Mouse (Mus musculus): ENCODE results near the gene Zfp784.
"Not testable (repeated sequence)": the region's sequence is repeated elsewhere in the genome, so short reads cannot be mapped to it uniquely, and the experiment has no call there.

Zfp784 gene

DNA sequence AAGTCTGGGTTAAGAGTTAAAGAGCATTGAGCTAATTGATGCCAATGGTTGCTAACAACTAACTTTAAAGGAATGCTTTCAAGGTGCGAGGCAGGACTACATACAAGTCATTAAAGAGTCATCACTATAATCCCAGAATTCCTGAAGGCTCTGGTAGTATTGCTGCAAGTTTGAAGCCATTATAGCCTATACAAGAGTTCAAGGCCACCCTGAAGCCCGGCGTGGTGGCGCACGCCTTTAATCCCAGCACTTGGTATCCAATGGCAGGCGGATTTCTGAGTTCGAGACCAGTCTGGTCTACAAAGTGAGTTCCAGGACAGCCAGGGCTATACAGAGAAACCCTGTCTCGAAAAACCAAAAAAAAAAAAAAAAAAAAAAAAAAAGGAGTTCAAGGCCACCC is 18.7 kb downstream of the Zfp784 start:
- not testable (repeated sequence) for DNase-seq

DNA sequence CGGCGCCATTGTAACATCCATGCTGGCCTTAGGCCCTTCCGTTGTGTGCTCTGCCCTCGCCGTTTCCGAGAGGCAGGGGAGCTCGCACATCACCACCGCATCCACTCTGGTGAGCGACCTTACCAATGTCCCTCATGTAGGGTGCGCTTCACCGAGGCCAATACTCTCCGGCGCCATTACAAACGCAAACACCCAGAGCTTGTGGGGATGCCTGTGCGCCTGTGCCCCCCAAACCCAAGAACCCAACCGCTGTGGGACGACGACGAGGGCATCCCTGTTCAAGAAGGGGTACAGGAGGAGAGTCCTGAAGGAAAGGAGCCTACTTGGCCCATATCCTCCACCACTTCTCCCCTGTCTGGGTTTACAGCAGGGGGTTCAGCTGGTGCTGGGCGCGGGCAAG is 20.3 kb downstream of the Zfp784 start:
- DNase-seq, result no peak

DNA sequence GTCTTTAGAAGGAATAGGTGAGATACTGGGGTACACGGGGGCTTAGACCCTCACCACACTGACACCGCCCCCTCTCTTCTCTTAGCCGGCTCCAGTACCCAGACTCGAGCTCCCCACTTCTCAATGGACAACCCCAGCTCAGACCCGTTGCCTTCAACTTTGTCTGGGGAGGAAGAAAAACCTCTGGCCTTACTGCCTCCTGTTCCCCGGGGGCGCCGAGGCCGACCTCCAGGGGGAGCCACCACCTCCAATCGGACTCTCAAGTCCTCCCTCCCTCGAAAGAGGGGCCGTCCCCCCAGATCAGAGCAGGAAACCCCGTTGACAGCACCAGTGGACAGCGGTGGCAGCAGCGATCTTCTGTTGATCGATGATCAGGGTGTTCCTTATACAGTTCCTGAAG is 20.9 kb downstream of the Zfp784 start:
- no peak for DNase-seq

DNA sequence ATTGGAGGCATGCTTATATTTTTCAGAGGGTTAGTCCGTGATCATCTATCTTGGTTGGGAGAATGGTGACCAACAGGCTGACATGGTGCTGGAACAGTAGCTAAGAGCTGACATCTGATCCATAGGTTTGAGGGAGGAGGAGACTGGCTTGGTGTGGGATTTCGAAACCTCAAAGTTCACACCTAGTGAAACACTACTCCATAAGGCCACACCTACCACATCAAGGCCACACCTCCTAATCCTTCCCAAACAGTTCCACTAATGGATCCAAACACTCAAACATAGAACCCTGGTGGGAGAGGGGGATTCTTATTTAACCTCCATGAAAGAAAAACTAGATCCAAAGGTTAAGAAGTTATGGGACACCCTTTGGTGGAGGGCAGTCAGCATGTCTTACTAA is 21.3 kb downstream of the Zfp784 start:
- no peak for DNase-seq

GRCm38 (mm10) chr7:5016057-5016456 is 22.2 kb downstream of the Zfp784 start:
- DNase-seq, result no peak

GRCm38 (mm10) chr7:5015118-5016001 is 22.9 kb downstream of the Zfp784 start, which contains the start of gene Gm44973:
Gene Gm44973, plus strand, starts transcription at chr7:5015496.
- DNase-seq, result peak; percentile 96

DNA sequence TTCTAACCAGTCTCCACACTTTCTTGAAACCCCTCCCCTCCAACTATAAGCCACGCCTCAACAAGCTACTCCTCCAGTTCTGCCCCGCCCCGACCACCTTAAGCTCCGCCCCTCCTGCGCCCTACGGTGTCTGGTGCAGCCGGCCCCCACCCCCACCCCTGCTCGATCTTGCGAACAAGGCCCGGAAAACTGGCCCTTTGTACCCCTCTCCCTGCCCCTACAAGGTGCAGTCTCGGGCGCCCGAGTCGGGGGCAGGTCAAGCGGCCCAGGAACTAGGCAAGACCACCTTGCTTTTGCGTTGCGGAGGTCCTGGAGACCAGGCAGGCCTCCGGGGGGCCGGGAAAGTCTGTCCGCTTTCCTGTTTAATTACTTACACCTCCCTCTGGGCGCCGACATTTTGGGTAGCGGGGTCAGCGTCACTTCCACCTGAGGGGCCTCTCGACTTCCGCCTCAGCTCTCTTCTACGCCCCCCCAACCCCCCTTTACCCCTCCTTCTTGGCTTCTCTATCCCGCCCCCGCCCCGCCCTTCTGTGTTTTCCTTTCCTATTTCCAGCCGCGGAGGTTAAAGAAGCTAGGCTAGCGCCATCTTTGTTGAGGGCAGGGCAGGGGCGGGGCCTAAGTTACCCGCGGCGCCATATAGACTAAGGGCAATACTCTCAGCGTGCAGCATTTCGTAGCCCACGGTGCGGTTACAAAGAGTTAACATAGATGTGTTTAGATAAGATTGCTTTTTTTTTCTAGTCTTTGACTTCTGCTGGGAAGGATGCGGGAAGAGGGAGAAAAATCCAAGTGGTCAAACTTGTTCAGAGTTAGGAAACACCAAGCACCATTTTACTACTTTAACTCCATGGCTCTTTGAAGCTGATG is 23.8 kb downstream of the Zfp784 start, which contains the start of the genes Zfp524 and Fiz1:
Gene Zfp524 (plus strand): TSS at position 165 of the 867 bp plus-strand sequence.
Gene Fiz1 (minus strand): TSS at position 447 of the 867 bp plus-strand sequence.
- peak; percentile 98 for DNase-seq

DNA sequence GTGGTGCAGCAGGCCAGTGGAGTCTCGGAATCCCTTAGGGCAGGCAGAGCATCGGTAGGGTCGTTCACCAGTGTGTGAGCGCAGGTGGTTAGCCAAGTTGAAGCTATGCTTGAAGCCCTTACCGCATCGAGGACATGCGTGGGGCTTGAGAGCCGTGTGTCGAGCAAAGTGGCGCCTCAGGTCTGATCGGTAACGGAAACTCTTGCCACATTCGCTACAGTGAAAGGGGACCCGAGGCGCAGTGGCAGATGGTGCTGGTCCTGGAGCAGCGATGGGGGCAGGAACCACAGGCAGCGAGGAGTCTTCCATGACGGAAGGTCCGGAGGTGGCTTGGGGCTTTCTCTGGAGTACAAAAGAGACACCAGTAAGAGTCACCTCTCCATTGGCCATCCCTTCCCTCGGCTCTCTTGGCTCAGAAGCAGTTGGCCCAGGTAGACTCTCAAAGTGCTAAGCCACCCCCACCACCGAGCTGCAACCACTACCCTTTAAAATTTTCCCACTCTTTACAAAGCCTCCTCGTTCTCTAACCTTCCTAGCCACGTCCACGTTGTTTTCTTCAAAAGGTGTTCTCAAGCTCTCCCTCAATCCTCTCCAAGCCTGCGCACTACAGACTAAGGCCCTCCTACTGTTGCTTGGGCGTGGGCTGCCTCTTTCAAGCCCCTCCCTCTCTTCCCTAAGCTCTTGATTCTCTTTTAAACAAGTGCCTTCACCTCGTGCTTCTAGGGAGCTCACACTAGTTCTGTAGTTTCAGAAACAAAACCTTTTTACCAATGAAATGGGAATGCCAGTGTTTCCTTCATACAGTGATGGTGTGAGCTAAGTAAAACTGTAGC is 25.3 kb downstream of the Zfp784 start:
- DNase-seq, result no peak

DNA sequence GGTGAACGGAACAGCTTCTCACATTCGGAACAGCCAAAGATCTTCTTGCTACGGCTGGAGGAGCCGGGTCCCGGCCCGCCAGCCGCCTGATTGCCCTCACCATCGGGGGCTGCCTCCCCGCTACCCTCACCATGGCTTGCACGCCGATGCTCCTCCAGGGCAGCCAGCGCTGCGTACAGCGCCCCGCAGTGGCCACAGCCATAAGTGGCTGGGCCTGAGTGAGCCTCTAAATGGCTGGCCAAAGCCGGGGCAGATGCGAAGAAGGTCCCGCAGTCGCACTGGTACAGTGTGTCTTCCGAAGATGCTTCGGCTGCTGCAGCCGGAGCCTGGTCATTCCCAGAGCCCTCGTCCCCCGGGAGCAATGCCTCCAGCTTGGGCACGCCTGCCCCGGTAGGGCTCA is 30.0 kb downstream of the Zfp784 start:
- DNase-seq, result no peak

DNA sequence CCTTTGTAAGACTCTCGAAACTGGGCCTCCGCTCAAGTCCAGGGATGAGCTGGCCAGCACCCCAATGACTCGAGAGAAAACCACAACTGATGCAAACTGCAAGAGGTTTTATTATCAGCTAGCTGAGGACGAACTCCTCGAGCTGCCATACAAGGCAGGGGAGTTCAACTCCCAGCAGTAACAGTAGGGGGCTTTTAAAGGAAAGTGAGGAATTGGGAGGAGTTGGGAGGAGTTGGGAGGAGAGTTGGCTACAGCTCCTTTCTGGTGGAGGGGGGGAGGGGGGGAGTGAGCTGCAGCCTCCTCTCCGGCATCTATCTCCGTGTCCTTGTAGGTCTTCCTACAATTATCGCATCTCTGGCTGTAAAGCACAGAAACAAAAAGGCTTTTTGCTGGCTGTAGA is 35.4 kb downstream of the Zfp784 start:
- DNase-seq, result not testable (repeated sequence)

DNA sequence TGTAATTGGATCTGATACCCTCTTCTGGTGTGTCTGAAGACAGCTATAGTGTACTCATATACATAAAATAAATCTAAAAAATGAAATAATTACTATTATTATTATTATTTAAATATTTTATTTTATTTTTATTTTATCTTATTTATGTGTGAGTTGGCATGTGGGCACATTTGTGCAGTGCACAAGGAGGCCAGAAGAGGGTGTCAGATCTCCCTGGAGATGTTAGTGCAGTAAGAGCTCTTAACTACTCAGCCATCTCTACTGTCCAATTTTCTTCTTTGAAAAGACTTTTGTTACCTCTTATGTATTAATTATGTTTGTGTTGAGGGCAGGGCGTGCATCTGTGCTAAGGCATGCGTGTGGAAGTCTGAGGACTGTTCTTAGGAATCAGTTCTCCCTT is 38.4 kb downstream of the Zfp784 start:
- peak; percentile 54 for DNase-seq

DNA sequence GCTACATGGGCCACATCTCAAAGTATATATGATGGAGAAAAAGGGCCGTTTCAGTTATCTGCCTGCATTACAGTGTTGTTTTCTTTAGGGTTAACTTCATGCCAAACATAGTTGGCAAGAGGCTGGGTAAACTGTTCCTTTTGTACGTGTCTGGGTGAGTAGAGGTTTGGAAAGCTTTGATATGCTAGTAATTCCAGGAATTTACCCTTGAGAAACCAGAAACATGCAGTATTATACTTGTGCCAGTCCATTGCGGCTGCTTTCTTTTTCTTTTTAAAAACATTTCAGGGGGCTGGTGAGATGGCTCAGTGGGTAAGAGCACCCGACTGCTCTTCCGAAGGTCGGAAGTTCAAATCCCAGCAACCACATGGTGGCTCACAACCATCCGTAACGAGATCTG is 41.3 kb downstream of the Zfp784 start:
- DNase-seq, result no peak

- DNase-seq, result peak; percentile 90
Observed at GRCm38 (mm10) chr7:4996003-4996895, 42.0 kb downstream of the Zfp784 start, which contains the start of gene Zfp579. Gene Zfp579, minus strand, starts transcription at chr7:4996158.

DNA sequence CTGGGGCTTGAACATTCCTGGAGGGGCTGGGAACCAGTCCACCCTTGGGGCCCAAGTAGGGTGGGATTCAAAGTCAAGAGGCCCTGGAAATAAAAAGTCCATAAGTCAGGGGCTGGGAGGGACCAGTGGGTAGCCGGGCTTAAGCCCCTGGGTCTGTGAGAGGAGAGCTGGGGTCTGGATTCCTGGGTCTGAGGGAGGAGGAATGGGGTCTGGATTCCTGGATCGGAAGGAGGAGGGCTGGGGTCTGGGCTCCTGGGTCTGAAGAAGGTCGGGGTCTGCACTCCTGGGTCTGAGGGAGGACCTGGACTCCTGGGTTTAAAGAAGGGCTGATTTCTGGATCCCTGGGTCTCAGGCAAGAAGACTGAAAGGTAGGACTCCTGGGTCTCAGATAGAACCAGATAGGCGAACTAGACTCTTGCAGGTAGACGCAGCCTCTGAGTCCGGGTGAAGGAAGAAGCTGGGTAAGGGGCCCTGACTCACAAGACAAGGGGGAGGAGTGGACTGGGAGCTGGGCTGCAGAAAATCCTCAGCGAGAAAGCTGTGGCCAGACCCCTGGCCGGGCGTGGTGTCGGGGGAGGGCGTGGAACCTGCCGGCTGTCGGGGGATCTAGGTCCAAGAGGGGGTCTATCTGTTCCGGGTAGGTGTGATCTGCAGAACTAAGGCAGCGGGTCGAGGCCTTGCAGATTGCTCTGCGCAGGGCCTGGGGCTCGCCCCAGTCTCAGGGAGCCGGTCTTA is 42.8 kb downstream of the Zfp784 start:
- DNase-seq, result no peak

DNA sequence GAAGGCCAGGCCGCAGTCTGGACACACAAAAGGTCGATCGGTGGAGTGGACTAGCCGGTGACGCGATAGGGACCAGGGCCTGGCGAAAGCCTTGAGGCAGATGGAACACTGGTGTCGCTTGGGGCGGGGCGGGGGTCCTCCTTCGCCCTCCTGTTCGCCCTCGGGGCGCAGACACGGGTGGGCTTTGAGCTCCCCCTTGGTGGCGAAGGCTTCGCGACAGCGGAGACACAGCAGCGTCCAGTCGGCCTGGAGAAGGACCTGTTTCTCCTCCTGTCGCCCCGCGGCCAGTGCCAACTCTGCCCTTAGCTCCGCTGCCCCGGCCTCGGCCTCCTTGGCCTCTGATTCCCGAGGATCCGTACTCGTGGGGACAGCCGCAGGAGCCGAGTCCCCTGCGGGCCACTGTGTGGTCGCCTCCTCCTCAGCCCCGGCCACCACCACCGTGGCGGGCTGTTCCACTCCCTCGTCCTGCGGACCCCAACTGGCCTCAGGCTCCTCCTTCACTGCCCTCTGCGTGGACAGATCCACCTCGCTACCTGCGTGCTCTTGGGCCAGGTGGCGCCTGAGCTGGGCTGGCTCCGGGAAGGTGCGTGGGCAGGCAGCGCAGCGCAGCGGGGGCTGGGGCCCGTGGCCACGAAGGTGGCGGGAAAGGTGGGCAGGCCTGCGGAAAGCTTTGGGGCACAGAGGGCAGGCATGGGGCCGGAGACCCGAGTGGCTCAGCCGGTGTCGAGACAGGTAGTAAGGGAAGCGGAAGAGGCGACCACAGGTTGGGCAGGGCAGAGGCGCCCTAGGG is 44.1 kb downstream of the Zfp784 start:
- no peak for DNase-seq

GRCm38 (mm10) chr7:4993347-4993998 is 44.8 kb downstream of the Zfp784 start:
- no peak for DNase-seq

DNA sequence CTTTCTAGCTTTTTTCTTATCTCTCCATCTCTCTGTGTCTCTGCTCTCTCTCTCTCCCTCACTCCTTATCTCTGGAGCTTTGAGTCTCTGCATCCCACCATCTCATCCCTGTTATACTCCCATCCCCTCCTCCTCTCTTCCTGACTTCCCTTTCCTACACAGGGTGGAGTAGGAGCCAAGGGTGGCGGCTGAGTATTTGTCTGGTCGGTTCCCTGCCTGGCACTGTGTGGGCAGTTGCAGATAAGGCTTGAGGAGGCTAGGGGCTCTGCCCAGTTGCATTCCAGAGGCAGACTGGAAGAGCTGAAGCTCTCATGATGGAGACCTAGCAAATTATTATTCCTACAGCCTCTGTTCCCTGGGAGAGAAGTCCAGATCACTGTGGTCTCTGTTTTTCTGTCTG is 50.0 kb downstream of the Zfp784 start:
- DNase-seq, result no peak

Measured in thymus, postnatal 25 days (tissue).